Mouse (Mus musculus) MN1 (cell line): ENCODE data around the gene Gatd1.
"Not testable (repeated sequence)": the region's sequence is repeated elsewhere in the genome, so short reads cannot be mapped to it uniquely, and the experiment has no call there.

Experiments
- DNase-seq: peaks from one replicate; pipeline ENCODE4 v3.0.0-alpha.2; 2016; ENCODE audit warnings: low spot score

Gene Gatd1

GRCm38 (mm10) chr7:141413809-141414584 lies at the start of gene Gatd1:
Gene Gatd1 (minus strand): TSS chr7:141414136.
- DNase-seq, result peak; percentile 99

- no peak for DNase-seq
These were observed 48.4 kb upstream of the Gatd1 start for GRCm38 (mm10) chr7:141462333-141462821.

- DNase-seq, result peak; percentile 49
These were observed 47.8 kb upstream of the Gatd1 start for GRCm38 (mm10) chr7:141461521-141462332.

GRCm38 (mm10) chr7:141460391-141461113 lies 46.6 kb upstream of the Gatd1 start, which contains the start of gene Cracr2b:
Gene Cracr2b (plus strand): TSS chr7:141461094.
- no peak for DNase-seq

- no peak for DNase-seq
These were observed 46.1 kb upstream of the Gatd1 start for GRCm38 (mm10) chr7:141460001-141460390.

GRCm38 (mm10) chr7:141459301-141459711 lies 45.4 kb upstream of the Gatd1 start:
- DNase-seq, result no peak

GRCm38 (mm10) chr7:141458661-141459060 lies 44.7 kb upstream of the Gatd1 start:
- DNase-seq, result no peak

GRCm38 (mm10) chr7:141457986-141458660 lies 44.2 kb upstream of the Gatd1 start:
- DNase-seq, result peak; percentile 68

- DNase-seq, result no peak
These were observed 43.3 kb upstream of the Gatd1 start for GRCm38 (mm10) chr7:141457236-141457635.

GRCm38 (mm10) chr7:141456739-141457138 lies 42.8 kb upstream of the Gatd1 start:
- DNase-seq, result no peak

- DNase-seq, result peak; percentile 82
These were observed 41.8 kb upstream of the Gatd1 start for GRCm38 (mm10) chr7:141455610-141456314.

- DNase-seq, result peak; percentile 93
These were observed 41.1 kb upstream of the Gatd1 start, which contains the start of gene Pnpla2 for GRCm38 (mm10) chr7:141454967-141455551. Gene Pnpla2 (plus strand): TSS chr7:141455198.

GRCm38 (mm10) chr7:141453636-141454035 lies 39.7 kb upstream of the Gatd1 start:
- no peak for DNase-seq

GRCm38 (mm10) chr7:141451928-141452327 lies 38.0 kb upstream of the Gatd1 start:
- DNase-seq, result no peak

GRCm38 (mm10) chr7:141447110-141447991 lies 33.4 kb upstream of the Gatd1 start, which contains the start of gene Rplp2:
Gene Rplp2 (plus strand): TSS chr7:141447370.
- peak; percentile 91 for DNase-seq

GRCm38 (mm10) chr7:141446374-141446773 lies 32.4 kb upstream of the Gatd1 start:
- DNase-seq, result not testable (repeated sequence)

- DNase-seq, result peak; percentile 80
These were observed 29.9 kb upstream of the Gatd1 start, which contains the start of gene Pidd1 for GRCm38 (mm10) chr7:141443828-141444237. Gene Pidd1 (minus strand): TSS chr7:141444025.

- peak; percentile 72 for DNase-seq
These were observed 29.3 kb upstream of the Gatd1 start for GRCm38 (mm10) chr7:141443081-141443821.
